Mouse (Mus musculus) left cerebral cortex, adult 2 months (tissue): ENCODE measurements around the gene Psmd9. TPM values are rescaled to one million over a fixed set of nuclear protein-coding genes. Genes with fewer than 3 reads are reported as not detected.

Experiments used
- DNase-seq, 2 experiments: peaks; one replicate each; pipeline ENCODE4 v3.0.0; 2021 to 2022; ENCODE audit warnings: low spot score in 2 of 2, mixed read lengths in 1 of 2; ENCODE audit errors: extremely low spot score in 1 of 2
- H3K27ac ChIP-seq: fragments of 200-600 bp; 2 replicates; pipeline ENCODE4 v1.8.1; 2022
- H3K4me3 ChIP-seq: fragments of 200-600 bp; 2 replicates; pipeline ENCODE4 v1.8.1; 2022
- CTCF ChIP-seq: fragments of 200-600 bp; IDR thresholded peaks from 2 replicates; pipeline ENCODE4 v1.8.1; 2022; ENCODE audit warnings: antibody characterized with exemption, mild to moderate bottlenecking, moderate library complexity
- intact Hi-C: fragments of 180-260 bp; cut with DNase I; formaldehyde crosslinking; loops from one replicate; pipeline ENCODE4 v1.15.1; 2025
- long read RNA-seq, 2 experiments: library from polyadenylated mRNA; stranded (forward); transcript quantifications; one replicate each; pipeline ENCODE4 v2.0.0; 2021; ENCODE audit warnings: borderline mapping rate in 2 of 2
- total RNA-seq, 2 experiments: library from RNA; stranded (reverse); gene quantifications; 2 replicates each; pipeline ENCODE4 v1.2.3; 2021

The Psmd9 gene
- total RNA-seq: 10 to 100 TPM; 23.4 to 24.9 TPM
- long read RNA-seq, experiment 1, transcript Psmd9-201 (6 exons, 2,597 nt): major isoform, 18 of 25 reads
- long read RNA-seq, experiment 1, partial matches to known transcripts: 0 of 25 reads
- long read RNA-seq, experiment 1, other reads (novel, unspliced or antisense): 6 of 25 reads
- long read RNA-seq, experiment 2, transcript Psmd9-201 (6 exons, 2,597 nt): major isoform, 13 of 17 reads
- long read RNA-seq, experiment 2, partial matches to known transcripts: 1 of 17 reads
- long read RNA-seq, experiment 2, other reads (novel, unspliced or antisense): 3 of 17 reads

- no peak for TF ChIP-seq CTCF
- intact Hi-C loops: no loop called here
- Histone ChIP-seq H3K4me3 (no peak within 1 kb of the TSS), H3K27ac (no peak within 1 kb of the TSS)
- DNase-seq: no peak
Measured at GRCm38 (mm10) chr5:123169284-123169683, at the start of gene Psmd9. Gene Psmd9, plus strand, starts transcription at chr5:123169413.

GRCm38 (mm10) chr5:123120624-123121215 lies 48.5 kb upstream of the Psmd9 start:
- no peak for DNase-seq
- intact Hi-C loops: no loop called here
- no peak for TF ChIP-seq CTCF

GRCm38 (mm10) chr5:123122181-123122580 lies 47.0 kb upstream of the Psmd9 start:
- intact Hi-C loops: no loop called here
- no peak overlapping the region for H3K4me3 ChIP-seq
- DNase-seq: no peak
- TF ChIP-seq CTCF: peak; percentile 53
- no peak overlapping the region for H3K27ac ChIP-seq

More at GRCm38 (mm10) chr5:123120624-123121215, 48.5 kb upstream of the Psmd9 start:
- no peak overlapping the region for H3K27ac ChIP-seq
- no peak overlapping the region for H3K4me3 ChIP-seq

- Histone ChIP-seq H3K4me3 (no peak overlapping the region), H3K27ac (no peak overlapping the region)
- TF ChIP-seq CTCF: no peak
- intact Hi-C loops: no loop called here
- DNase-seq: no peak
Measured at GRCm38 (mm10) chr5:123125105-123125504, 44.1 kb upstream of the Psmd9 start.

- Histone ChIP-seq H3K27ac (no peak overlapping the region), H3K4me3 (no peak overlapping the region)
- TF ChIP-seq CTCF: no peak
- DNase-seq: no peak
- intact Hi-C loops: no loop called here
Measured at GRCm38 (mm10) chr5:123125638-123126406, 43.4 kb upstream of the Psmd9 start.

- no peak for DNase-seq
- H3K4me3 ChIP-seq: no peak overlapping the region
- H3K27ac ChIP-seq: no peak overlapping the region
- intact Hi-C loops: no loop called here
- TF ChIP-seq CTCF: no peak
Measured at GRCm38 (mm10) chr5:123127031-123127430, 42.2 kb upstream of the Psmd9 start.

GRCm38 (mm10) chr5:123128426-123129169 lies 40.6 kb upstream of the Psmd9 start:
- H3K4me3 ChIP-seq: no peak overlapping the region
- no peak for TF ChIP-seq CTCF
- intact Hi-C loops: no loop called here
- H3K27ac ChIP-seq: no peak overlapping the region
- peak in 1 of 2 experiments; percentile 19 for DNase-seq

- H3K4me3 ChIP-seq: no peak overlapping the region
- TF ChIP-seq CTCF: no peak
- H3K27ac ChIP-seq: no peak overlapping the region
- intact Hi-C loops: no loop called here
- no peak for DNase-seq
Measured at GRCm38 (mm10) chr5:123129170-123129757, 39.9 kb upstream of the Psmd9 start.

- no peak overlapping the region for H3K27ac ChIP-seq
- intact Hi-C loops: no loop called here
- no peak for DNase-seq
- no peak overlapping the region for H3K4me3 ChIP-seq
- no peak for TF ChIP-seq CTCF
Measured at GRCm38 (mm10) chr5:123130030-123130813, 39.0 kb upstream of the Psmd9 start.

GRCm38 (mm10) chr5:123130814-123131148 lies 38.4 kb upstream of the Psmd9 start:
- Histone ChIP-seq H3K4me3 (peak overlapping the region; percentile 62), H3K27ac (no peak overlapping the region)
- intact Hi-C loops: no loop called here
- DNase-seq: no peak
- no peak for TF ChIP-seq CTCF
